Mouse (Mus musculus) neural tube, embryonic 15.5 days (tissue): ENCODE results near the gene Dnajb1. TPM values are rescaled to one million over a fixed set of nuclear protein-coding genes. Genes with fewer than 3 reads are reported as not detected.

Experiments
- ATAC-seq: fragments of 200-750 bp; cut with Nextera tagmentation; 2 replicates; pipeline ENCODE4 v1.8.0; 2017; ENCODE audit warnings: mild to moderate bottlenecking, moderate TSS enrichment, moderate library complexity; ENCODE audit not compliant: low FRiP score
- H3K27ac ChIP-seq: fragments of 300-500 bp; sonication (generic); replicated peaks from 2 replicates; pipeline ENCODE4 v1.5.1; 2015; ENCODE audit warnings: mild to moderate bottlenecking, inconsistent platforms
- H3K27me3 ChIP-seq: fragments of 300-500 bp; sonication (generic); replicated peaks from 2 replicates; pipeline ENCODE4 v1.6.1; 2015; ENCODE audit warnings: inconsistent platforms
- H3K36me3 ChIP-seq: fragments of 300-500 bp; sonication (generic); 2 replicates; pipeline ENCODE4 v1.6.1; 2015; ENCODE audit warnings: inconsistent platforms
- H3K4me1 ChIP-seq: fragments of 300-500 bp; sonication (generic); 2 replicates; pipeline ENCODE4 v1.6.1; 2015; ENCODE audit warnings: inconsistent platforms
- H3K4me2 ChIP-seq: fragments of 300-500 bp; sonication (generic); 2 replicates; pipeline ENCODE4 v1.6.1; 2015; ENCODE audit warnings: inconsistent platforms, mild to moderate bottlenecking, moderate library complexity
- H3K4me3 ChIP-seq: fragments of 300-500 bp; sonication (generic); replicated peaks from 2 replicates; pipeline ENCODE4 v1.5.1; 2015; ENCODE audit warnings: mild to moderate bottlenecking, inconsistent platforms
- H3K9ac ChIP-seq: fragments of 300-500 bp; sonication (generic); replicated peaks from 2 replicates; pipeline ENCODE4 v1.6.1; 2015; ENCODE audit warnings: mild to moderate bottlenecking, inconsistent platforms
- H3K9me3 ChIP-seq: fragments of 300-500 bp; sonication (generic); replicated peaks from 2 replicates; pipeline ENCODE4 v1.6.1; 2016; ENCODE audit warnings: inconsistent platforms
- WGBS: fragments of 180-500 bp; shearing (Covaris S2); methylation state at CpG from one replicate; pipeline ENCODE4 v1.1.7; 2015; ENCODE audit warnings: mixed read lengths; 5-methylcytosine and 5-hydroxymethylcytosine counted together
- polyA plus RNA-seq: library from polyadenylated mRNA; unstranded; fragments of >200 nt; fragmentation: Nextera tagmentation; extraction: Ambion mirVana; gene quantifications from 2 replicates; pipeline ENCODE4 v1.2.1, GENCODE M21; 2015

The Dnajb1 gene
- polyA plus RNA-seq, 1 experiment from 2014 or later = 57.9 TPM

DNA sequence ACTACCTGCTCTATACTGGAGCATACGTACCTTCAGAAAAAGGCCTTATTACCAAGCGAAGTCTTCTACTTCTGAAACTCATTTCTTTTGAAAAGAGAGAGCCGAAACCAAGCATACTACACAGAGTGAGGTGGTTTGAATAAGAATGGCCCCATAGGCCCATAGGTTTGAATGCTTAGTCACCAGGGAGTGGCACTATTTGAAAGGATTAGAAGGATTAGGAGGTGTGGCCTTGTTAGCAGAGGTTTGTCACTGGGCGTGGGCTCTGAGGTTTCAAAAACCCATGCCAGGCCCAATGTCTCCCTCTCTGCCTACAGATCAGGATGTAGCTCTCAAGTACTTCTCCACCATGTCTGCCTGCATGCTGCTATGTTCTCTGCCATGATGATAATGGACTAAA, 40.0 kb downstream of the Dnajb1 start:
- no peak overlapping the region for H3K9ac ChIP-seq

GRCm38 (mm10) chr8:83649699-83650098, 41.7 kb downstream of the Dnajb1 start:
- Histone ChIP-seq H3K27ac (no peak overlapping the region), H3K4me3 (no peak overlapping the region), H3K9me3 (no peaks in the 10 kb centered on the region), H3K9ac (no peak overlapping the region), H3K27me3 (no peaks in the 10 kb centered on the region), H3K4me1 (peaks cover 19% of the 10 kb centered on the region), H3K36me3 (no peaks in the 10 kb centered on the region), H3K4me2 (no peak overlapping the region)
- no peak for ATAC-seq
- 95% methylated on average over 6 of the region's 6 CpGs for WGBS

More for the DNA sequence above, 40.0 kb downstream of the Dnajb1 start:
- no peak overlapping the region for H3K27ac ChIP-seq
- no peak for ATAC-seq
- no peaks in the 10 kb centered on the region for H3K36me3 ChIP-seq
- H3K4me2 ChIP-seq = no peak overlapping the region
- no peaks in the 10 kb centered on the region for H3K27me3 ChIP-seq
- WGBS = 94% methylated on average over 4 of the region's 4 CpGs
- H3K9me3 ChIP-seq = no peaks in the 10 kb centered on the region
- no peak overlapping the region for H3K4me3 ChIP-seq
- peaks cover 6% of the 10 kb centered on the region for H3K4me1 ChIP-seq

DNA sequence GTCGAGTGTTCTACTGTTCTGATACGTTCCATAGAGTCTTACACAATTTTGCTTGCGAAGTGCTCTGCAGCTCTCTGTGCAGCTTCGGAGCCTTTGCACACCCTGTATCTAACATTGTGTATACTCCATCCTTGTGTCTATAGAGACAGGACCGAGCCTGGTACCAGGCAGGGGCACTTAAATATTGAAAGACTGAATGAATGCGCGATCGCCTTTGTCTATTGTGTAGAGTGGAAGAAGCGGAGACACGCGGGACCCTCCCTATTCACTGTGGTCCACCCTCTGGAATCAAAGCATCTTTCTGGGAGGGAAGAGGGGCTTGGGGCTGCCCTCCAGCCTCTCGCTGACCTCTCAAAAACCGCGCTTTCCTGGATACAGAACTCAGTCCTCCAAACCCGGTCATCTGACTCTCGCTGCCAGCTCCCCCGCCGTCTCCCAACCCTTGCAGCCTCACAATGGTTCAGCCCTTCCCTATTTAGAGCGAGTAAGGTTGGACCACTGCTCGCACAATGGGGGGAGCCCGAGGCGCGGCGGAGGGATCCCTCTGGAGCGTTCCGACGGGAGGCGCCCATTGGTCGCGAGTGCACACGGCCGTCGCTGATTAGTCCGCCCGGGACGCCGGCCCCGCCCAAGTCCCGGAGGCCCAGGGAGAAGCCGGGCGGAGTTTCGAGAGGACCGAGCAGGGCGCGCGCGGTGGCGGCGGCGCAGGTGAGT, 44.2 kb downstream of the Dnajb1 start, which contains the start of gene Gipc1:
Gipc1 (plus strand) TSS at position 648 of the 714 bp plus-strand sequence.
- Histone ChIP-seq H3K9ac (peak within 1 kb of the TSS; percentile 73), H3K4me1 (peaks cover 26% of the 10 kb centered on the region), H3K9me3 (no peaks in the 10 kb centered on the region), H3K4me3 (peak within 1 kb of the TSS; percentile 80), H3K27me3 (no peaks in the 10 kb centered on the region), H3K27ac (peak within 1 kb of the TSS; percentile 85), H3K4me2 (peak within 1 kb of the TSS; percentile 91), H3K36me3 (no peaks in the 10 kb centered on the region)
- ATAC-seq = peak; percentile 96
- WGBS = 4% methylated on average over 48 of the region's 50 CpGs

- WGBS = 2% methylated on average over 41 of the region's 46 CpGs
- peak overlapping the region; percentile 73 for H3K9ac ChIP-seq
- ATAC-seq = no peak; the same call in none of the 2 replicates
- H3K4me3 ChIP-seq = peak overlapping the region; percentile 80
- H3K27me3 ChIP-seq = no peaks in the 10 kb centered on the region
- H3K4me2 ChIP-seq = peak overlapping the region; percentile 91
- no peaks in the 10 kb centered on the region for H3K9me3 ChIP-seq
- H3K4me1 ChIP-seq = peaks cover 26% of the 10 kb centered on the region
- peak overlapping the region; percentile 75 for H3K27ac ChIP-seq
- H3K36me3 ChIP-seq = no peaks in the 10 kb centered on the region
Measured at GRCm38 (mm10) chr8:83652744-83653661, 45.0 kb downstream of the Dnajb1 start.

- no peaks in the 10 kb centered on the region for H3K27me3 ChIP-seq
- H3K36me3 ChIP-seq = no peaks in the 10 kb centered on the region
- H3K9me3 ChIP-seq = no peaks in the 10 kb centered on the region
- 54% methylated on average over 10 of the region's 10 CpGs for WGBS
- no peak for ATAC-seq
- peak overlapping the region; percentile 73 for H3K9ac ChIP-seq
- peak overlapping the region; percentile 80 for H3K4me3 ChIP-seq
- peak overlapping the region; percentile 91 for H3K4me2 ChIP-seq
- peaks cover 26% of the 10 kb centered on the region for H3K4me1 ChIP-seq
- H3K27ac ChIP-seq = peak overlapping the region; percentile 75
Measured at GRCm38 (mm10) chr8:83653662-83654017, 45.6 kb downstream of the Dnajb1 start.

DNA sequence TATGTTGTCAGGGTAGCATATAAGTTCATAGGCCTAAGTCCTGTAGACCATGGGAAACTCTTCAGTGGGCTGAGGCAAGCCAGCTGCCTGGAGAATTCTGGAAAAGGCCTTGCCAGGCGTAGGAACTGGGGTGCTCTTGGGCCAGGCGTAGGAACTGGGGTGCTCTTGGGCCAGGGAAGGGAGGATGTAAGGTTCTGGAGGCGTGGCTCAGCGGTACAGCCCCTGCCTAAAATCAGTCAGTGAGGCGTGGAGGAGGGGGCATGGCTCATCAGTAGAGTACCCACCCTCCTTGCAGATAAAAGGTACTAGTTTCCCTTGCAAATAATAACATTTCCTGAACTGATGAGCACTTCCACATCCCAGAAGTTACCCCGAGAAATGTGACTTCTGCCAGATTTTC, 46.7 kb downstream of the Dnajb1 start:
- H3K4me1 ChIP-seq = peaks cover 27% of the 10 kb centered on the region
- 94% methylated on average over 6 of the region's 6 CpGs for WGBS
- no peaks in the 10 kb centered on the region for H3K27me3 ChIP-seq
- no peak overlapping the region for H3K4me2 ChIP-seq
- H3K27ac ChIP-seq = no peak overlapping the region
- no peaks in the 10 kb centered on the region for H3K36me3 ChIP-seq
- H3K4me3 ChIP-seq = no peak overlapping the region
- H3K9me3 ChIP-seq = no peaks in the 10 kb centered on the region
- ATAC-seq = no peak
- H3K9ac ChIP-seq = no peak overlapping the region

GRCm38 (mm10) chr8:83656043-83656442, 48.0 kb downstream of the Dnajb1 start:
- no peaks in the 10 kb centered on the region for H3K9me3 ChIP-seq
- H3K4me2 ChIP-seq = no peak overlapping the region
- no peak for ATAC-seq
- H3K27me3 ChIP-seq = no peaks in the 10 kb centered on the region
- H3K27ac ChIP-seq = no peak overlapping the region
- no peak overlapping the region for H3K9ac ChIP-seq
- H3K4me3 ChIP-seq = no peak overlapping the region
- no peaks in the 10 kb centered on the region for H3K36me3 ChIP-seq
- H3K4me1 ChIP-seq = peaks cover 40% of the 10 kb centered on the region
- WGBS = 93% methylated on average over 9 of the region's 9 CpGs

GRCm38 (mm10) chr8:83656484-83657246, 48.7 kb downstream of the Dnajb1 start:
- Histone ChIP-seq H3K27ac (no peak overlapping the region), H3K4me1 (peaks cover 45% of the 10 kb centered on the region), H3K4me3 (no peak overlapping the region), H3K9me3 (no peaks in the 10 kb centered on the region), H3K9ac (no peak overlapping the region), H3K4me2 (no peak overlapping the region), H3K27me3 (no peaks in the 10 kb centered on the region), H3K36me3 (no peaks in the 10 kb centered on the region)
- no peak for ATAC-seq
- 86% methylated on average over 13 of the region's 13 CpGs for WGBS

GRCm38 (mm10) chr8:83660545-83660944, 52.6 kb downstream of the Dnajb1 start:
- H3K36me3 ChIP-seq = no peaks in the 10 kb centered on the region
- no peaks in the 10 kb centered on the region for H3K27me3 ChIP-seq
- H3K27ac ChIP-seq = peak overlapping the region; percentile 37
- no peaks in the 10 kb centered on the region for H3K9me3 ChIP-seq
- H3K9ac ChIP-seq = peak overlapping the region; percentile 0; the same call in 1 of the 2 replicates
- ATAC-seq = peak; percentile 47; the same call in 1 of the 2 replicates
- peak overlapping the region; percentile 29 for H3K4me2 ChIP-seq
- no peak overlapping the region for H3K4me3 ChIP-seq
- 7% methylated on average over 8 of the region's 8 CpGs for WGBS
- H3K4me1 ChIP-seq = peaks cover 42% of the 10 kb centered on the region

DNA sequence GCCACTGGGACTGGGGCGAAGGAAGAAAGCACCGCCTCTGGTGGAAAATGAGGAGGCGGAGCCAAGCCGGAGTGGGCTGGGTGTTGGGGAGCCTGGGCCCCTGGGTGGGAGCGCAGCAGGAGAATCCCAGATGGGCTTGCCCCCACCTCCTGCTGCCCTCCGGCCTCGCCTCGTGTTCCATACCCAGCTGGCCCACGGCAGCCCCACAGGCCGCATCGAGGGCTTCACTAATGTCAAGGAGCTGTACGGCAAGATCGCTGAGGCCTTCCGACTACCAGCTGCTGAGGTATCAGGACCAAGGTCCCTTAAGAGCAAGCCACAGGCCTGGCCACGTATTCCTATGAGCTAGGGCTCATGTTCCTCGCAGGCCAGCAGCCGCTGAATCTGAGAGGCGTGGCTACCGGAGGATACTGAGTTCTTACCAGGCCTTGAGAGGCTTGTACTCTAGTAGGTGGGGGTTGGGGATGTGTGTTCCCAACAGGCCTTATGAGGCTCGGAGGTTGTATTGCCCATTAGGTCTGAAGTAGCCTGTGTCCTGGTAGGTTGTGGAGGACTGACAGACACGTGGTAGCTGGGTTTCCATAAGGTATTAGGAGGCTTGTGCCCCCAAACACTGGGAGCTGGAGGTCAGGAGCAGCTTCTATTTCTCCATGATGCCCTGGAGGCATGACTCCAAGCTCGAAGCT, 53.1 kb downstream of the Dnajb1 start:
- 0 out of 2 replicates have a peak overlapping the region, but pooled peaks have one; percentile 37 for H3K27ac ChIP-seq

More for the DNA sequence above, 53.1 kb downstream of the Dnajb1 start:
- Histone ChIP-seq H3K4me2 (peak overlapping the region; percentile 29), H3K4me3 (no peak overlapping the region), H3K9me3 (no peaks in the 10 kb centered on the region), H3K36me3 (no peaks in the 10 kb centered on the region), H3K27me3 (no peaks in the 10 kb centered on the region), H3K9ac (peak overlapping the region; percentile 0; the same call in 1 of the 2 replicates), H3K4me1 (peaks cover 45% of the 10 kb centered on the region)
- no peak for ATAC-seq
- 22% methylated on average over 22 of the region's 22 CpGs for WGBS
